Mouse (Mus musculus) heart, embryonic 13.5 days (tissue): ENCODE data around the gene Trim47. TPM values are rescaled to one million over a fixed set of nuclear protein-coding genes. Genes with fewer than 3 reads are reported as not detected.

Source experiments
- ATAC-seq: fragments of 200-750 bp; cut with Nextera tagmentation; 2 replicates; pipeline ENCODE4 v1.8.0; 2017; ENCODE audit warnings: moderate TSS enrichment; ENCODE audit not compliant: insufficient number of reproducible peaks, low FRiP score, low TSS enrichment; ENCODE audit errors: extremely low read depth
- H3K27ac ChIP-seq: fragments of 300-500 bp; sonication (generic); replicated peaks from 2 replicates; pipeline ENCODE4 v1.5.1; 2015; ENCODE audit warnings: moderate library complexity, mild to moderate bottlenecking, inconsistent platforms
- H3K27me3 ChIP-seq: fragments of 300-500 bp; sonication (generic); replicated peaks from 2 replicates; pipeline ENCODE4 v1.6.1; 2015; ENCODE audit warnings: mild to moderate bottlenecking, inconsistent platforms
- H3K36me3 ChIP-seq: fragments of 300-500 bp; sonication (generic); 2 replicates; pipeline ENCODE4 v1.6.1; 2015; ENCODE audit warnings: mild to moderate bottlenecking, inconsistent platforms
- H3K4me1 ChIP-seq: fragments of 300-500 bp; sonication (generic); 2 replicates; pipeline ENCODE4 v1.6.1; 2015; ENCODE audit warnings: inconsistent platforms
- H3K4me2 ChIP-seq: fragments of 300-500 bp; sonication (generic); 2 replicates; pipeline ENCODE4 v1.6.1; 2015; ENCODE audit warnings: inconsistent platforms, mild to moderate bottlenecking, moderate library complexity
- H3K4me3 ChIP-seq: fragments of 300-500 bp; sonication (generic); 2 replicates; pipeline ENCODE4 v1.5.1; 2015; ENCODE audit warnings: moderate library complexity, mild to moderate bottlenecking, inconsistent platforms
- H3K9ac ChIP-seq: fragments of 300-500 bp; sonication (generic); 2 replicates; pipeline ENCODE4 v1.6.1; 2015; ENCODE audit warnings: inconsistent platforms, mild to moderate bottlenecking, moderate library complexity
- H3K9me3 ChIP-seq: fragments of 300-500 bp; sonication (generic); 2 replicates; pipeline ENCODE4 v1.6.1; 2016; ENCODE audit warnings: inconsistent platforms
- WGBS: fragments of 180-500 bp; shearing (Covaris S2); methylation state at CpG from one replicate; pipeline ENCODE4 v1.1.7; 2015; ENCODE audit warnings: mixed read lengths; 5-methylcytosine and 5-hydroxymethylcytosine counted together
- polyA plus RNA-seq: library from polyadenylated mRNA; unstranded; fragments of >200 nt; fragmentation: Nextera tagmentation; extraction: Ambion mirVana; gene quantifications from 2 replicates; pipeline ENCODE4 v1.2.1, GENCODE M21; 2015

Trim47 gene
- polyA plus RNA-seq, 1 experiment from 2014 or later, result 46.1 TPM

DNA sequence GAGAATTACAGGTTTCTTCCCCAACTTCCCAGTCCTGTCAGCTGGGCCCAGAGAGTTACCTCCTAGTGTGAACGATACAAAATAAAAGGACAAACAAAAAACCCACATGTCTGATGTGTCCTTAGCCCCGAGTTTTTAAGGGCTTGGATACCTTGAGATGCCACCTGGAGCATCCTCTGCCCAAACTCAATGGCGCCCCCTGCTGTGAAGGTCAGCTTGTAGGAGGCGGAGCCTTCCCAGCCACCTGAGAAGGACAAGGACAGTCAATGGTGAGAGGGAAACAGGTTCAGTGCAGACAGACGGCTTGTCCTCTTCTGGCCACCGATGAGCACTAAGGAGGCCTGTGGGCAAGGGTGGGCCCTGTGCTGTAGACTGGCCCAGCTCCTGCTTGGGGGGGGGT is 45.9 kb downstream of the Trim47 start:
- peaks cover 66% of the 10 kb centered on the region for H3K36me3 ChIP-seq
- no peaks in the 10 kb centered on the region for H3K9me3 ChIP-seq
- WGBS, result 74% methylated on average over 6 of the region's 6 CpGs
- no peaks in the 10 kb centered on the region for H3K27me3 ChIP-seq
- H3K4me1 ChIP-seq, result peaks cover 56% of the 10 kb centered on the region
- no peak overlapping the region for H3K4me2 ChIP-seq
- no peak overlapping the region for H3K4me3 ChIP-seq
- no peak overlapping the region for H3K27ac ChIP-seq
- H3K9ac ChIP-seq, result no peak overlapping the region
- ATAC-seq, result no peak

GRCm38 (mm10) chr11:116079511-116079910 is 47.5 kb downstream of the Trim47 start:
- 68% methylated on average over 10 of the region's 10 CpGs for WGBS
- H3K9me3 ChIP-seq, result no peaks in the 10 kb centered on the region
- H3K9ac ChIP-seq, result no peak overlapping the region
- no peak overlapping the region for H3K27ac ChIP-seq
- no peak for ATAC-seq
- H3K4me1 ChIP-seq, result peaks cover 47% of the 10 kb centered on the region
- H3K27me3 ChIP-seq, result no peaks in the 10 kb centered on the region
- peaks cover 59% of the 10 kb centered on the region for H3K36me3 ChIP-seq
- no peak overlapping the region for H3K4me2 ChIP-seq
- no peak overlapping the region for H3K4me3 ChIP-seq

DNA sequence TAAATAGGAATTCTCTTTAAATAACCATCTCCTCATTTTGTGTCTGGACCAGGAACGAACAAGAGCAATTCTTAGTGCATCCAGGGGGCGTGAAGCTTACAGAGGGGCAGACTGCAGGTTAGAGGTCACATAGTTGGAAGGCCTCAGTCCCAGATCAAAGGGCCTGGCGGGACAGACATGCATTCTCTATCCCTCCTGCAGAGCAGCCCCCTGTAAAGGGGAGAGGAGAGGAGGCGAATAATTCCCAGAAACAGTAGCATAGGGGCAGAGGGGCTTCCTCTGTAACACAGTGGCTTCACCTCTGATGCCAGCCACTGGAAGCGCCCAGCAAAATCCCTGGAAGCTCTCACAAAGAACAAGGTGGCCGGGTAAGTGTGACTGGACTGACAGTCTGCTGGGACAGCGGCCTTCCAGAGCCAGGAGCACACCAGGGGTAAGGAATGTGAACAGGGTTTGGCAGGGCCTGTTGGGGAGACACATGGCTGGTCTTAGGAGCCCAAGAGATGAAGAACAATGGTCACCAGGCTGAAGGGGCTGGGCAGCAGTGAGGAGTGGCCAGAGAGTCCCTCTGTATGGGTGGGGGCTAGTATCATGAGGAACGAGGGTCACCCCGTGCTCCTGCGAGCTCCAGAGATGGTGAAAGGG is 48.2 kb downstream of the Trim47 start:
- H3K4me2 ChIP-seq, result peak overlapping the region; percentile 64; the same call in 1 of the 2 replicates
- ATAC-seq, result no peak
- peaks cover 50% of the 10 kb centered on the region for H3K4me1 ChIP-seq
- H3K27ac ChIP-seq, result peak overlapping the region; percentile 68; the same call in 1 of the 2 replicates
- peak overlapping the region; percentile 76; the same call in 1 of the 2 replicates for H3K9ac ChIP-seq
- no peak overlapping the region for H3K4me3 ChIP-seq
- H3K27me3 ChIP-seq, result no peaks in the 10 kb centered on the region
- WGBS, result 42% methylated on average over 10 of the region's 10 CpGs
- peaks cover 53% of the 10 kb centered on the region for H3K36me3 ChIP-seq
- H3K9me3 ChIP-seq, result no peaks in the 10 kb centered on the region

DNA sequence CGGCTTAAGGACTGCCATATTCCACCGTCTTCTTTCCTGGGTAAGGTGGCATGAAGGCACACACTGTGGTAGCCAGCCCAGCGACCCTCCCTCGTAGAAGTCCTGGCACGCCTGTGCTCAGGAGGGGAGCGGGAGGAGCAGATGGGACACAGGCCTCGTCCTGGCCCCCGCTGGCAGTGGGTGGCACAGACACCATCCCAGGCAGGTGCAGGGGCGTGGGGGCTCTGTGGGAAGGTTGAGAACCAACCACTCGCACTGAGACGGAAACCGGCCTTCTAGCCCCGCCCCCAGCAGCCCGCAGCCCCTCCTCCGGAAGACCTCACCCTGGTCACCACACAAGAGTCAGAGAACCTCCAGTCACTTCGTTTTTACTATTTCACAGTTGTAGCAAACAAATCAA is 48.8 kb downstream of the Trim47 start:
- H3K4me2 ChIP-seq, result peak overlapping the region; percentile 64
- 18% methylated on average over 16 of the region's 16 CpGs for WGBS
- peak overlapping the region; percentile 68 for H3K27ac ChIP-seq
- peaks cover 50% of the 10 kb centered on the region for H3K4me1 ChIP-seq
- ATAC-seq, result no peak
- peak overlapping the region; percentile 35 for H3K4me3 ChIP-seq
- peak overlapping the region; percentile 76 for H3K9ac ChIP-seq
- no peaks in the 10 kb centered on the region for H3K27me3 ChIP-seq
- H3K9me3 ChIP-seq, result no peaks in the 10 kb centered on the region
- peaks cover 47% of the 10 kb centered on the region for H3K36me3 ChIP-seq

- Histone ChIP-seq H3K27ac (peak within 1 kb of the TSS; percentile 68), H3K27me3 (no peaks in the 10 kb centered on the region), H3K4me1 (peaks cover 50% of the 10 kb centered on the region), H3K4me2 (peak within 1 kb of the TSS; percentile 64), H3K9me3 (no peaks in the 10 kb centered on the region), H3K4me3 (peak within 1 kb of the TSS; percentile 35), H3K9ac (peak within 1 kb of the TSS; percentile 76), H3K36me3 (peaks cover 41% of the 10 kb centered on the region)
- ATAC-seq, result 0 out of 2 replicates have a peak, but pooled peaks have one; percentile 27
- WGBS, result 55% methylated on average over 22 of the region's 22 CpGs
Measured at GRCm38 (mm10) chr11:116077446-116078204, 49.4 kb downstream of the Trim47 start, which contains the start of gene Unc13d. Gene Unc13d, minus strand, starts transcription at chr11:116077961.

DNA sequence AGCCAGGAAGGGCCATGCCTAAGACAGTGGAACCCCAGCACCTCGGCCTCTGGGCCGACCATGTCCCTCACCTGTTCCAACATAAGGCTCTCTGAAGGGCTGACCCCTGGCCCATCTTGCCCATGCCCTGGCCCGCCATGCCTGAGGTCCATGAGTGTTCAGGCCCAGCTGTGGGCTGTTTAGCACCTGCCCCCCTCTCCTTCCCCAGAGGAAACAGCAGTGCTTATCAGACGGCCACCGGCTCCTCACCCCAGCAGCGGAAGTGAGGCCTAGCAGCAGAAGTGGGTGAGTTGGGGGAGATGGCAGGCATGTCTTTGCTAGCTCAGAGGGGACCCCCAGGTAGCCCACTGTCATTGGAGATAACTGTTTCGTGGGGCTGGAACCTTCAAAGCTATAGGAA is 50.2 kb downstream of the Trim47 start:
- WGBS, result 51% methylated on average over 7 of the region's 7 CpGs
- ATAC-seq, result no peak

GRCm38 (mm10) chr11:116076266-116076540 is 50.8 kb downstream of the Trim47 start:
- Histone ChIP-seq H3K36me3 (peaks cover 27% of the 10 kb centered on the region), H3K27ac (no peak overlapping the region), H3K9me3 (no peaks in the 10 kb centered on the region), H3K4me2 (peak overlapping the region; percentile 64; the same call in 1 of the 2 replicates), H3K4me1 (peaks cover 50% of the 10 kb centered on the region), H3K4me3 (no peak overlapping the region), H3K27me3 (no peaks in the 10 kb centered on the region), H3K9ac (peak overlapping the region; percentile 76)
- no peak for ATAC-seq
- WGBS, result 58% methylated on average over 7 of the region's 7 CpGs

More for the DNA sequence above, 50.2 kb downstream of the Trim47 start:
- H3K4me3 ChIP-seq, result peak overlapping the region; percentile 35
- peak overlapping the region; percentile 64 for H3K4me2 ChIP-seq
- H3K27ac ChIP-seq, result no peak overlapping the region
- peak overlapping the region; percentile 76 for H3K9ac ChIP-seq
- peaks cover 50% of the 10 kb centered on the region for H3K4me1 ChIP-seq
- H3K36me3 ChIP-seq, result peaks cover 34% of the 10 kb centered on the region
- no peaks in the 10 kb centered on the region for H3K9me3 ChIP-seq
- H3K27me3 ChIP-seq, result no peaks in the 10 kb centered on the region

DNA sequence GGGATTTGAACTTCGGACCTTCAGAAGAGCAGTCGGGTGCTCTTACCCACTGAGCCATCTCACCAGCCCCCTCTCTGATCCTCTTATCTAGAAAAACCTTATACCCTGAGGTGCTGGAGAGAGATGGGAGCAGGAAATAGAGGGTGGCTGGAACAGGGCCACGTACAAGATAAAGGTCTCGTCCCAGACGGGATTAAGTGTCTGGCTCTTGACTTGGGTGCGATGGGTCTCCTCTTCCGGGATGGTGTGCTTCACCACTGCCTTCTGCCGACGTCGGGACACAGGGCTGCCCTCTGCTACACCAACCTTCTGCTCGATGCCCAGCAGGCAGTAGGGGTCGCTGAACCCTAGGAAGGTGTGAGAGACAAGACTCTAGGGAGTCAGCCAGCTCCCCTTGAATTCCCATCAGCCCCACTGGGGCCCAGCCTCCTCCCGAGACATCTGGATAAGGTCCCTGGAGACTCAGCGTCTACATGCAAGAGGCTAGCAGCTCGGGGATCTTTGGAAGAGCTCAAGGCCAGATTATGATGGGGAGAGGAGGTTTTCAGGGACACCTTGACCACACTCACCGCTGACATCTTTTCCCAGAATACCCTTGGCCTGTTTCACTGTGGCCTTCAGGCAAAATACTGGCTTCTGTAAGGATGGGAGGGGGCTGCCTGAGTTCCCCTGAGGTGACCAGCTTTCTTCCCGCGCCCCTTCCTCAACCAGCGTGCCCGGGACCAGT is 51.3 kb downstream of the Trim47 start:
- Histone ChIP-seq H3K27ac (no peak overlapping the region), H3K4me1 (peaks cover 50% of the 10 kb centered on the region), H3K4me2 (peak overlapping the region; percentile 64; the same call in 1 of the 2 replicates), H3K36me3 (peaks cover 22% of the 10 kb centered on the region), H3K9ac (no peak overlapping the region; the same call in 1 of the 2 replicates), H3K27me3 (no peaks in the 10 kb centered on the region), H3K4me3 (no peak overlapping the region), H3K9me3 (no peaks in the 10 kb centered on the region)
- no peak for ATAC-seq
- 35% methylated on average over 20 of the region's 20 CpGs for WGBS

GRCm38 (mm10) chr11:116074436-116074991 is 52.5 kb downstream of the Trim47 start:
- H3K9ac ChIP-seq, result no peak overlapping the region
- no peak overlapping the region for H3K4me3 ChIP-seq
- no peaks in the 10 kb centered on the region for H3K9me3 ChIP-seq
- H3K27ac ChIP-seq, result peak overlapping the region; percentile 32
- H3K27me3 ChIP-seq, result no peaks in the 10 kb centered on the region
- peaks cover 10% of the 10 kb centered on the region for H3K36me3 ChIP-seq
- WGBS, result 52% methylated on average over 7 of the region's 7 CpGs
- peaks cover 47% of the 10 kb centered on the region for H3K4me1 ChIP-seq
- 0 out of 2 replicates have a peak, but pooled peaks have one; percentile 5 for ATAC-seq
- no peak overlapping the region for H3K4me2 ChIP-seq

- no peak overlapping the region for H3K4me2 ChIP-seq
- peaks cover 28% of the 10 kb centered on the region for H3K4me1 ChIP-seq
- H3K9me3 ChIP-seq, result no peaks in the 10 kb centered on the region
- no peak overlapping the region for H3K4me3 ChIP-seq
- H3K36me3 ChIP-seq, result no peaks in the 10 kb centered on the region
- H3K9ac ChIP-seq, result no peak overlapping the region
- WGBS, result 62% methylated on average over 3 of the region's 3 CpGs
- ATAC-seq, result no peak
- H3K27ac ChIP-seq, result no peak overlapping the region
- no peaks in the 10 kb centered on the region for H3K27me3 ChIP-seq
Measured at GRCm38 (mm10) chr11:116072608-116073007, 54.4 kb downstream of the Trim47 start.

- Histone ChIP-seq H3K4me1 (peaks cover 17% of the 10 kb centered on the region), H3K4me3 (no peak overlapping the region), H3K4me2 (no peak overlapping the region), H3K36me3 (no peaks in the 10 kb centered on the region), H3K27ac (no peak overlapping the region), H3K9ac (no peak overlapping the region), H3K9me3 (no peaks in the 10 kb centered on the region), H3K27me3 (no peaks in the 10 kb centered on the region)
- WGBS, result 59% methylated on average over 5 of the region's 5 CpGs
- ATAC-seq, result no peak
Measured at GRCm38 (mm10) chr11:116071510-116071909, 55.5 kb downstream of the Trim47 start.
